Mouse (Mus musculus) lung, postnatal 0 days (tissue): ENCODE data around the gene Ppp3ca.

Experiments
- CTCF ChIP-seq: IDR thresholded peaks from 2 replicates; pipeline ENCODE4 v1.5.1; 2016; ENCODE audit warnings: antibody characterized with exemption, mild to moderate bottlenecking
- EP300 ChIP-seq: IDR thresholded peaks from 2 replicates; pipeline ENCODE4 v1.6.1; 2016; ENCODE audit warnings: antibody characterized with exemption, mild to moderate bottlenecking, control low read depth

- TF ChIP-seq CTCF (peak; percentile 65), EP300 (no peak)
Measured at GRCm38 (mm10) chr3:136895498-136895897, 225.6 kb downstream of the Ppp3ca start.
